Mouse (Mus musculus) megakaryocyte-erythroid progenitor cell, adult 5 weeks (primary cell): ENCODE data around the gene Lhfpl2. TPM values are rescaled to one million over a fixed set of nuclear protein-coding genes. Genes with fewer than 3 reads are reported as not detected.

Experiments used
- polyA plus RNA-seq: library from polyadenylated mRNA; stranded (reverse); fragments of >175 nt; gene quantifications from 2 replicates; pipeline ENCODE4 v1.2.3, GENCODE M21; 2012

The Lhfpl2 gene
- 20.5 and 24.3 TPM in 2 replicates for polyA plus RNA-seq

DNA sequence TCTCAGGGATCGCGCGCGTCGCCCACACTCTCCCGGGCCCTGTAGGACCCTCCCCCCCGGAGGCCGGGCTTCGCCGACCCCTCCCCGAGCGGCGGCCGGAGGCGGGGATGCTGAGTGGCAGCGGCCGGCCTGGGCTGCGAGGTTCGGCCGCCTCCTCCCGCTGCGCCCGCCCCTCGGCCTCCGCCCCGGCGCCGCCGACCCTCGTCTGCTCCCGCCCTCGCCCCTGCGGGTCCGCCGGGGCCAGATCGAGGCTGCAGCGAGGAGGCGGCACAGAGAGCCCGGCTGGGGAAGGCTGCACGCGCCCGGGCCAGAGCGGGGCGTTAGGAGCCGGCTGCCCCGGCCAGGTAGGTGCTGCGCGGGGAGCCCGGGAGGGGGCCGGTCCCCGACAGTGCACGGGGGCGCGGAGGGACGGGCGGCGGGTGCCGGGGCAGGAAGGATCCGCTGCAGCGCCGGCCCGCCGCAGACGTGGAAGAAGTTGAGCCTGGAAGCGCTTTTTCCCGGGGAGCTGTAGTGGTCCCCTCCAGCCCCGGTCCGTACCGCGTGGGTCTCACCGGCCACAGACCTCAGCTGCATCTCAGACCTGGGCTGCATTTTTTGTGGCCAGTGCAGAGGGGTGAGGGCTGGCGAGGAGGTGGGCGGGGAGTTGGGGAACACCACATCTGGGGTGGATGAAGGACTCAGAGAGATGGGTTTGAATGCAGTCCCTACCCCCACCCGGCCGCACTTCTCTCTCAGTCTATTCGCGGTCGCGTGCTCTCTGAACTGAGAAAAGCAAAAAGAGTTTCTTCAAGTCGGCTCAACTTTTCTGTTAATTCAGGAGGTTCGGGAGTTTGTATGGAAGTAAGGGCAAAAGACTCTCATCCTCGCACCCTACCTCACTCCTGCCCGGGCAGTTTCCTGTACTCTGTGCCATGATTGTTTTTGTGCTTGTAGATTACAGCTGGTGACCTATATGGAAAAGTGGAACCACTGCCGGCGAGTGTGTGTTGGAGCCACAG lies at the start of gene Lhfpl2:
Lhfpl2 (plus strand) TSS at position 234 of the 998 bp plus-strand sequence.

Other genes with a start within 250 kb of the Lhfpl2 start
- 4.9 and 5.0 TPM in 2 replicates for gene Scamp1, start 228.1 kb downstream of the Lhfpl2 start, polyA plus RNA-seq